In genomic region chr2:119743176-119743807, GRCm38 (mm10) we compare ENCODE assay signal across 8 mouse cellular contexts. TPM values are rescaled to one million over a fixed set of nuclear protein-coding genes. Genes with fewer than 3 reads are reported as not detected.
DNase-seq lines count a peak whose midpoint lies in the region; ATAC-seq and TF ChIP-seq lines count a peak whose summit lies in the region.

No protein-coding gene starts in this region.

- no peak for TF ChIP-seq POLR2A in cerebellum, adult 2 months (IDR thresholded peaks at IDR 0.05; ENCODE audit: borderline replicate concordance, insufficient read depth, low read length)

- intact Hi-C loops in left cerebral cortex, postnatal 10 days (cut with DNase I), result no loop called here

- no peak for DNase-seq in cerebellum, adult 2 months
- DNase-seq in cerebellum, adult 9-10 months, result no peak
- DNase-seq in B cell, adult 2 months, result peak; percentile 10 to 12
- peak; percentile 58 for DNase-seq in forebrain, postnatal 0 days
- DNase-seq in left cerebral cortex, postnatal 10 days (ENCODE audit: extremely low spot score in 1 of 2, low spot score in 2 of 2), result peak; percentile 50 to 83
- no peak for DNase-seq in midbrain, postnatal 0 days (ENCODE audit: low spot score)
- DNase-seq in cerebellum, adult 8-10 months, result no peak
- DNase-seq in kidney, postnatal 36 days, result no peak

- H3K27me3 ChIP-seq in cerebellum, adult 2 months (ENCODE audit: control insufficient read depth, insufficient read depth, low read length), result peaks cover 14% of the 10 kb centered on the region; the same call in 1 of the 2 replicates
- peaks cover 30% of the 10 kb centered on the region for H3K27me3 ChIP-seq in forebrain, postnatal 0 days (ENCODE audit: insufficient read depth, low read length)
- peaks cover 39% of the 10 kb centered on the region for H3K27me3 ChIP-seq in midbrain, postnatal 0 days (ENCODE audit: insufficient read depth, low read length)

- TF ChIP-seq CTCF in cerebellum, adult 2 months (IDR thresholded peaks at IDR 0.05; ENCODE audit: borderline replicate concordance, insufficient read depth, low read depth, low read length), result no peak
- no peak for TF ChIP-seq CTCF in forebrain, postnatal 0 days (IDR thresholded peaks at IDR 0.05; ENCODE audit: low read depth)
- TF ChIP-seq CTCF in midbrain, postnatal 0 days (IDR thresholded peaks at IDR 0.05), result no peak

- H3K36me3 ChIP-seq in forebrain, postnatal 0 days (ENCODE audit: insufficient read depth), result no peaks in the 10 kb centered on the region
- no peaks in the 10 kb centered on the region for H3K36me3 ChIP-seq in midbrain, postnatal 0 days (ENCODE audit: insufficient read depth, low read length)

- peak overlapping the region; percentile 89 for H3K4me2 ChIP-seq in forebrain, postnatal 0 days (ENCODE audit: low read depth)
- peak overlapping the region; percentile 80 for H3K4me2 ChIP-seq in midbrain, postnatal 0 days (ENCODE audit: low read depth, low read length, poor library complexity, severe bottlenecking)

- H3K4me3 ChIP-seq in cerebellum, adult 2 months (replicated peaks; ENCODE audit: insufficient read depth, low read depth, low read length), result peak overlapping the region; percentile 10
- peak overlapping the region; percentile 54 for H3K4me3 ChIP-seq in forebrain, postnatal 0 days (ENCODE audit: low read depth, low read length)
- peak overlapping the region; percentile 47 for H3K4me3 ChIP-seq in midbrain, postnatal 0 days (ENCODE audit: low read depth, low read length)

- H3K9ac ChIP-seq in forebrain, postnatal 0 days, result peak overlapping the region; percentile 56; the same call in 1 of the 2 replicates
- H3K9ac ChIP-seq in midbrain, postnatal 0 days (replicated peaks; ENCODE audit: low read length, poor library complexity, severe bottlenecking), result no peak overlapping the region

- no peaks in the 10 kb centered on the region; the same call in 1 of the 2 replicates for H3K4me1 ChIP-seq in cerebellum, adult 2 months (ENCODE audit: control insufficient read depth, insufficient read depth, low read length)
- no peaks in the 10 kb centered on the region for H3K4me1 ChIP-seq in forebrain, postnatal 0 days (ENCODE audit: insufficient read depth)
- H3K4me1 ChIP-seq in midbrain, postnatal 0 days (ENCODE audit: insufficient read depth, low read length), result peaks cover 12% of the 10 kb centered on the region; the same call in 1 of the 2 replicates

- peak; percentile 47; the same call in 1 of the 2 replicates for ATAC-seq in forebrain, postnatal 0 days
- no peak for ATAC-seq in midbrain, postnatal 0 days (ENCODE audit: low FRiP score)

- no peak overlapping the region for H3K27ac ChIP-seq in cerebellum, adult 2 months (ENCODE audit: insufficient read depth, low read length)
- H3K27ac ChIP-seq in forebrain, postnatal 0 days (ENCODE audit: low read depth, low read length), result no peak overlapping the region
- no peak overlapping the region for H3K27ac ChIP-seq in midbrain, postnatal 0 days (ENCODE audit: low read depth, low read length)

- H3K9me3 ChIP-seq in forebrain, postnatal 0 days (ENCODE audit: low read length), result no peaks in the 10 kb centered on the region
- H3K9me3 ChIP-seq in midbrain, postnatal 0 days (ENCODE audit: low read length), result no peaks in the 10 kb centered on the region

- 11% methylated on average over 30 of the region's 31 CpGs for whole genome bisulfite sequencing in cerebellum, adult 2 months
- WGBS in forebrain, postnatal 0 days, result 9% methylated on average over 30 of the region's 31 CpGs
- WGBS in midbrain, postnatal 0 days, result 7% methylated on average over 28 of the region's 31 CpGs

RNA-seq across cellular contexts. Expression of gene Itpka, which starts 1.2 kb away (rescaled TPM):
- polyA plus RNA-seq in cerebellum, adult 2 months (2012; rRNA removed), result 65.2 and 78.5 TPM in 2 replicates
- 7.4 and 11.9 TPM in 2 replicates for total RNA-seq in forebrain, postnatal 0 days (2014; rRNA removed)
- 7.4 and 8.7 TPM in 2 replicates for polyA plus RNA-seq in forebrain, postnatal 0 days (2015; fragmentation: Nextera tagmentation; extraction: Ambion mirVana)
- total RNA-seq in left cerebral cortex, postnatal 10 days (2021), result 10 to 100 TPM; 95.0 to 97.9 TPM
- total RNA-seq in midbrain, postnatal 0 days (2014; rRNA removed), result 0.42 and 3.4 TPM in 2 replicates
- 0.50 and 0.57 TPM in 2 replicates for polyA plus RNA-seq in midbrain, postnatal 0 days (2015; fragmentation: Nextera tagmentation; extraction: Ambion mirVana)

RNA-seq across cellular contexts. Expression of gene Ltk, which starts 16.9 kb away (rescaled TPM):
- 16.5 and 19.1 TPM in 2 replicates for polyA plus RNA-seq in cerebellum, adult 2 months (2012; rRNA removed)
- total RNA-seq in forebrain, postnatal 0 days (2014; rRNA removed), result 1.3 and 1.7 TPM in 2 replicates
- 0.48 and 0.56 TPM in 2 replicates for polyA plus RNA-seq in forebrain, postnatal 0 days (2015; fragmentation: Nextera tagmentation; extraction: Ambion mirVana)
- total RNA-seq in left cerebral cortex, postnatal 10 days (2021), result 1 to 10 TPM; 5.9 to 7.1 TPM
- total RNA-seq in midbrain, postnatal 0 days (2014; rRNA removed), result 8.1 and 9.9 TPM in 2 replicates
- polyA plus RNA-seq in midbrain, postnatal 0 days (2015; fragmentation: Nextera tagmentation; extraction: Ambion mirVana), result 2.7 and 3.2 TPM in 2 replicates

RNA-seq across cellular contexts. Expression of gene Rpap1, which starts 44.0 kb away (rescaled TPM):
- polyA plus RNA-seq in cerebellum, adult 2 months (2012; rRNA removed), result 15.9 and 17.5 TPM in 2 replicates
- total RNA-seq in forebrain, postnatal 0 days (2014; rRNA removed), result 18.9 and 20.4 TPM in 2 replicates
- polyA plus RNA-seq in forebrain, postnatal 0 days (2015; fragmentation: Nextera tagmentation; extraction: Ambion mirVana), result 8.0 and 9.9 TPM in 2 replicates
- 10 to 100 TPM; 15.9 to 17.1 TPM for total RNA-seq in left cerebral cortex, postnatal 10 days (2021)
- total RNA-seq in midbrain, postnatal 0 days (2014; rRNA removed), result 16.0 and 20.5 TPM in 2 replicates
- polyA plus RNA-seq in midbrain, postnatal 0 days (2015; fragmentation: Nextera tagmentation; extraction: Ambion mirVana), result 11.1 and 11.4 TPM in 2 replicates

RNA-seq across cellular contexts. Expression of gene Tyro3, which starts 54.2 kb away (rescaled TPM):
- 150 and 154 TPM in 2 replicates for polyA plus RNA-seq in cerebellum, adult 2 months (2012; rRNA removed)
- total RNA-seq in forebrain, postnatal 0 days (2014; rRNA removed), result 46.6 and 47.5 TPM in 2 replicates
- 17.3 and 18.5 TPM in 2 replicates for polyA plus RNA-seq in forebrain, postnatal 0 days (2015; fragmentation: Nextera tagmentation; extraction: Ambion mirVana)
- total RNA-seq in left cerebral cortex, postnatal 10 days (2021), result 10 to 100 TPM; 73.3 to 74.1 TPM
- 66.3 and 72.0 TPM in 2 replicates for total RNA-seq in midbrain, postnatal 0 days (2014; rRNA removed)
- polyA plus RNA-seq in midbrain, postnatal 0 days (2015; fragmentation: Nextera tagmentation; extraction: Ambion mirVana), result 21.3 and 21.8 TPM in 2 replicates

Comparison
In these comparisons a context has a peak if more than half of its experiments do, and no peak if none do; other contexts are left out.
1. DNase-seq: peak in B cell, adult 2 months (2 of 2), forebrain, postnatal 0 days (single experiment) and left cerebral cortex, postnatal 10 days (2 of 2); none in cerebellum, adult 2 months (0 of 2), cerebellum, adult 9-10 months (single experiment), midbrain, postnatal 0 days (single experiment), cerebellum, adult 8-10 months (single experiment) and kidney, postnatal 36 days (0 of 2).
2. Peak in every context shown above with its lines, with median percentiles within 50 percentile points of each other: H3K4me3 ChIP-seq.